Mouse (Mus musculus) layer of hippocampus, adult 11-12 months (tissue): Measurements from ENCODE around the gene Rrh.

Experiments used
- DNase-seq: peaks from one replicate; pipeline ENCODE4 v3.0.0; 2022; ENCODE audit warnings: low spot score

Rrh gene

DNA sequence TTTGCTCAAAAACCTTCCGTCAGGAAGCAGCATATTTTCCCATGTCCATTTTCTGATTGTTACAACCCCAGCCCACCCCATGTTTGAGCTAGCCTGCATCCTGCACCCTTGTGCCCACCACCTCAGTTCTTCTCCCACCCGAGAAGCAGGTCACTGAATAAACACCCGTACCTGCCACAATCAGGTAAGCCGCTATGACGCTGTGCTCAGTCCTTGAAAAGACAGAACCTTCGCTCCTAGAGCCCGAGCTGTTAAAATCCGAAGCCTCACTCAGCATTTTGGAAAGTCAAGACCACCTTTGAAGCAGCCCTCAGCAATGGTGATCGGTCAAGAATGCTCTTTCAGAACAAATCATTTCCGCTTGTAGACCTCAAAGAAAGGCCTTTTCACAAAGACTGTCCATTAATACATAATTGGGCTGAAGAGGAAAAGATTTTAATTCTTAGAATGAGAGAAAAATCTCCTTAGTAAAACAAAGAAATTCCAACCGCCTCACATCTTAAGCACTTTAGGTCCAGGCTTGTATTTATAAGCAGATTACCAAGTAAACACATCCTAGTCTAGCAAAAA lies at the start of gene Rrh:
Gene Rrh, minus strand, starts transcription at position 382 of the 570 bp plus-strand sequence.
- DNase-seq: no peak

DNA sequence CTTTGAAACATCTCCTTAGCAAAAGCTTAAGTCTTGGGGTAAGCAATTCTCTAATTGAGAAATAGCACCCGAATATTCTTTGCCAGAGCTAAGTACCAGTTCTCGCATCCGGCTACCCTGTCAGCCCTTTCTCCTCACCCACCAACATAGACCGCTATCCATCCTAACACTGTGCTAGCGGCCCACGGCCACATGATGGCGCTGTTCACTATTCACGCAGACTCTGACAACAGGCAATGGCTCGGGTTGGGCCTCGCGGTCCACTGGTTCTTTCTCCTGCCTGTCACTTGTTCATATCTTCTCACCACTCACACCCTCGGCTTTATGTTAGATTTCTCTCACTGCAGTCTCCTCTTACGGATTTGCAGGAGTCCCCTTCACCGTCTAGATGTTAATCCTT lies 41.3 kb upstream of the Rrh start:
- DNase-seq: peak; percentile 53

DNA sequence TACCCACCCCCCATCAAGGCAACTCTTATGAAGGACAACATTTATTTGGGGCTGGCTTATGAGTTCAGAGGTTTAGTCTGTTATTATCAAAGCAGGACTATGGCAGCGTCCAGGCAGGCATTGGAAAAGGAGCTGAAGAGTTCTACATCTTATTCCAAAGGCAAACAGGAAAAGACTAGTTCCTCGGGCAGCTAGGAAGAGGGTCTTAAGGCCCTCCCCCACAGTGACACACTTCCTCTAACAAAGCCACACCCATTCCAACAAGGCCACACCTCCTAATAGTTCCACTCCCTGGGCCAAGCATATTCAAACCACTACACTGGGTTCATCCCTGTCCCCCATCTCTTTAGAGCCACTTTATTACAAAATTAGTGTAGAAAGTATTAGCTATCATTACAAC lies 40.2 kb upstream of the Rrh start:
- DNase-seq: no peak

DNA sequence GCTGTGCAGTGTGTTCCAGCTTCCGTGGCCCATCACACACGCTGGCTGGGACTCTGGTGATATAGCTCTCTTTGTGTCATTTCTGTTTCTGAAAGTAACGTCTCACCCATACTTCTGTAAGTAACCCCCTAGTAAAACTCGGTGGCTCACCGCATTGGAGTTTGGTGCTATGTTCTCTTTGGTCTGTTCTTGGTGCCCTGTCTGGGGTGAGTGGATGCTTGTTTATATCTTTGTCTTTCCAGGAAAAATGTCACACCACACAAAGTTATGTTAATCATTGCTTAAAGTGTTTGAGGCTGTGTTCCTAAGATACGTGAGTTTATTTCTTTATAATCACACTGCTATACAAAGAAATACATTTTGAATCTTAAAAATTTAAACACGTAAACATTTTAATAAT lies 24.5 kb upstream of the Rrh start:
- no peak for DNase-seq

DNA sequence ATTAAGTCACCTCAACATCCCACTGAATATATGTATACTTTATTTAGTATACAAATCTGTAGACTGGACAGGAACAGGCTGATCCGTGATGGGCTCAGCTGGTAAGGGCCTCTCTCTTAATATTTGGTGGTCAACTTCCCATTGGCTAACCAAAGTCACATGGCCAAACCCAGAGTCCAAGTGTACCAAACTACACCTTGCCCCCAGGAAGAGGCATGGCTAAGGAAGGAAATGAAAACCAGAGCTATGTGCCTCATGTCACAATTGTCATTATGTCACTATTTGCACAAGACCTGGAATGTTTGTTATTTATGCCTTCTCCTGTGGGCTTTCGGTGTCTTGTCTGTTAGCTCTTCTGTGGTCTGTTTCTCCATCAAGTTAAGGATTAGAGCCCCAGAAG lies 23.5 kb upstream of the Rrh start:
- no peak for DNase-seq

DNA sequence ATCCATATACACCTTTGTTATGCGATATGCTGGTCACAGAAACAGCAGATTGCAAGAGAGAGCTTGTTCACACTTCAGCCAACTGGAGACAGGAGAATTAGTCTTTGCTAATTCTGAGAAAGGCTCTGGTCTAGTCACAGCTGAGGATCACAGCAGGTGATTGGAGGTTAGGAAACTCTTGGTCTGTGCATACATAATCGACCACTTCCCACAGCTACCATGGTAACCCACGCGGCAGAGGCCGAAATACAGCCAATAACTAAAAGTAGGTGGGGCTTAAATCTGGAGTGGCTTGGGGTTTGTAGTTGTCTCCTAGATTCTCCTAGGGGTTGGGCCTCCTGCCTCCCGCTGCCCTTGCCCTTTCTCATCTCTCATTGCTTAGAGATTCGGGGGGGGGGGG lies 15.6 kb upstream of the Rrh start:
- DNase-seq: no peak

- DNase-seq: no peak
These were observed 14.6 kb upstream of the Rrh start for GRCm38 (mm10) chr3:129836965-129837364.

DNA sequence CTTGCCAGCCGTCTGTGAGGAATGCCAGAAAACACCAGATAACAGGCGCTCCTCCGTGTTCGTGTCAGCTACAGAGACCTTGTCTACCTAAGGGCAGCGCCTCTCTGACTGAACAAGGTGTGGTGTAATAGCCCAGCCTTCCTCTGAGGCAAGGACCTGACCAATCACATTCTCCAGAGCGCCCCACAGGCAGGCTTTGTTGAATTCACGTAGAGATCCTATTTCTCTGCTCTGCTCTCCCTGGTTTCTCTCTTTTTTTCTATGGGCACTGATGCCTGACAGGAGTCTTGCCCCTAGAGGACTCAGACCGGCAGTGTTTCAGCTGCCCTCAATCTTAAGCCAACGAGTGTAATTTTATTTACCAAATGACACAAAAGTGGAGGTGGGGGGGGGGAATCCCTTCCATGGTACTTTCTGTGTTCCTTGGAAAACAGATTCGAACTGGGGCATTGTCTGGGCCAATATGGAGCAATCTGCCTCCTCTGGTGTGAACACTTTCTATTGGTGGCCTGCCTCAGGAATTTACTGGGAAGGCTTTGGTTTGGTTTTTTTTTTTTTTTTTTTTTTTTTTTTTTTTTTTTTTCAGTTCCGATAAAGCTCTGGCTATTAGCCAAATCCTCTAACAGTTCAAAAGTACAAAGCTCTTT lies 13.8 kb upstream of the Rrh start:
- DNase-seq: no peak

DNA sequence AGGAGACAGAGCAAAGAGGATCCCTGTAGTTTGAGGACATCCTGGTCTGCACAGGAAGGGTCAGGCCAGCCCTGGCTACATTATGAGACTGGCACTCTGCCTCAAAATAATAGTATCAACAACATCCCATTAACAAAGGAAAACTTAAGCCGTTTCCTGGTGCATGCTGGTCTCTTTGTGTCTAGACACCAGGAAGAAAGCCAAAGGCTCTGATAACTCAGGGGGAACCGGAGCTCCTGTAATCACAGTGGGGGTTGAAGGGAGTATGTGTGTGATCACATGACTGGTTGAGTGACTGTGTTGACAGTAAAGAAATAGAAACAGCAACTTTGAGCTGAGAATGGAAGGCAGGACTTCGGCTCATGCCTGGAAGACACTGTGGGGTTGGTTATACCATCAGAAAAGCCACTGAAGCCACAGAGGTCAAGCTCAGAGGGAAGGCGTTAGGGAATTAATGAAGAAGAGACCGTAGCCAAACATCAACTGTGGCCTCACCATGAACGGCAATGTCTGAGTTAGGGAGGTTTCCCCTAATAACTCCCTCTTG lies 13.1 kb upstream of the Rrh start, which contains the start of gene Cfi:
Gene Cfi, plus strand, starts transcription at position 497 of the 547 bp plus-strand sequence.
- DNase-seq: no peak

DNA sequence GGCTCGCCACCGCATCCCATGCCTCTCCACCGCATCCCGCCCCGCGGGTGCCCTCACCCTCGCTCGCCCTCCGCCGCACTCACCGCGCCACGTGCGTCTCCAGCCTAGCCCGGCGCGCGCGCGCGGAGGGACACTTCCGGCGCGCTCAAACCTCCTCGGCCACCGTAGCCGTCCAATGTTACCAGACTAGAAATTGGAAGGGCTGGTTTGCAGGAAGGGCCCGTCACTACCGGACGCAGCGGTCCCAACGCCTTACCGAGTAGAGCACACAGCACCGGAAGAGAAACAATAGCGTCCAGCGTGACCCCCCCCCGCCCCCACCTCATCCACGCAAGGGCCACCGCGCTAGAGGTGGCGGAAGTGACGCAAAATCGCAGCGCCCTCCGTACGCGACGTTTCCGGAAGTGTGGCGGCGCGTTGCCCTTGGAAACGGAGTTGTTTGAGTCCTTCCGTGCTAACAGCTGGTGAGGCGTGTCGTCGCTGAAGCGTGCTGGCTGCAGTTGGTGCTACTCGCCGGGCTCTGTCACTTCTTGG lies 8.7 kb upstream of the Rrh start, which contains the start of gene Gar1:
Gene Gar1, minus strand, starts transcription at position 362 of the 534 bp plus-strand sequence.
- DNase-seq: peak; percentile 97

DNA sequence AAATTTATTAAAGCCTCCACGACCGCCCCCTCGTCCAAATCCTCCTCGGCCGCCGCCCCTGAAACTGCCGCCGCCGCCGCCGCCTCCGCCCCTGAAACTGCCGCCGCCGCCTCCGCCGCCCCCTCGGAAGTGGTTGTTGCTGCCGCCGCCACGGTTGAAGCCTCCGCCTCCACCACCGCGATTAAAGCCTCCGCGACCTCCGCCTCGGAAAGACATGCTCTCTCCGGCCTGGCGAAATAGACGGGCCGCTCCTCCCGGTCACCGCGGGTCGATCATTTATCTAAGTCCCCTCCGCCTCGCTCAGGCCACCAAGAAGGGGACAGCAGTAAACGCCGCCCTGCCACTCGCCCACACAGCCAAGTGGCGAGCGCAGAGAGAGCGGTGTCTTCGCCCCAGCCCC lies 8.2 kb upstream of the Rrh start:
- DNase-seq: peak; percentile 12

GRCm38 (mm10) chr3:129827691-129828090 lies 5.3 kb upstream of the Rrh start:
- no peak for DNase-seq

DNA sequence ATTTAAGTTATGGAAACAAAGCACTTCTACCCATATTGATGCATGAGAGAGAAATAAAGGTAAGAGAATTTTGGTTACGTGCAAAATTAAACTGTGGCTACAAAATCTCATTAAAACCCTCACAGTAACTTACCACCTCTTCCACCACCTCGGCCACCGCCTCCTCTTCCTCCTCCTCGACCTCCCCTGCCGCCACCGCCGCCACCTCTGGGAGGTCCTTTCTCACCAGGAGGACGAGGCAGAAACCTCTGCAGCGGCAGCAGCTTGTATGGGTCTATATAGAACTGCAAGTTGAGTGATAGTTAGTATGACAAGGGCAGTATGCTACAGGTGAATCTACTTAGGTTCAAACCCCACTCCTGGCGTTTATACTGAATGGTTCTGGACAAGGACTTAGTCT lies 4.3 kb upstream of the Rrh start:
- DNase-seq: no peak

DNA sequence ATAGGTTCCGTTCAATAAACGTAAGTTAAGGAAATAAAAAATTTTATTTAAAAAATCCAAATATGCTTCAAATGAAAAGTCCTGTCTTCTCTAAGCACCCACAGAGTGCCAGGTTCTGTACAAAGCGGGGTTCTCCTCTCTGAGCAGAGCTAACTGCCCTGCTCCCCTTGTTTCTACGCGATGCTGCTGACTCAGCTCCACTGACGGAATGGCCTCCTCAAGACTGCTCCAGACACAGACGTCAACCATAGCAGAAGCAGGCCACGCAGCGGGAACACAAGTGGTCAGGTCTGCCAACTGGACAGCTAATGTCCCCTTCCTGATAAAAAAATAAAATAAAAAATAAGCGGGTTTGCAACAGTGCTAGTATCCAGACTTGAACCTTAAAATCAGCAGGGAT lies 2.5 kb upstream of the Rrh start:
- no peak for DNase-seq

GRCm38 (mm10) chr3:129824146-129824545 lies 1.8 kb upstream of the Rrh start:
- no peak for DNase-seq

DNA sequence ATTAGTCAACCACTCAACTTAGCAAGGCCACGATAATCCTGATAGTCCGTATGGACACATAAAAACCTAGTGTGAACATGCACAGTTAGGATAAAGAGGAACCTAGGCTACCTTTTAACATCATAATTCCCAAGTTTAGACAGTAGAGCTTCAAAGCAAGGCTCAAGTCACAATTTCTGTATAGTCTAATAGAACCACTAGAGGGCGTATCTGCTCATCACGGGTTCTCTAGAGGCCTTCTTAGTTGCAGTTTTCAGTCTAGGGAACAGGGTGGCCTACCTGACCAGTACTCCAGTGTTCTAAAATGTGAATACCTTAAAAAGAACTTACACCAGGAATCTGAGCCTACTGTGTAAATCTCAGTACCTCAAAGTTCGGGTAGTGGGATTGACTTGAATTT lies 906 bp upstream of the Rrh start:
- DNase-seq: peak; percentile 13

GRCm38 (mm10) chr3:129821736-129822135 lies 651 bp downstream of the Rrh start:
- DNase-seq: no peak

DNA sequence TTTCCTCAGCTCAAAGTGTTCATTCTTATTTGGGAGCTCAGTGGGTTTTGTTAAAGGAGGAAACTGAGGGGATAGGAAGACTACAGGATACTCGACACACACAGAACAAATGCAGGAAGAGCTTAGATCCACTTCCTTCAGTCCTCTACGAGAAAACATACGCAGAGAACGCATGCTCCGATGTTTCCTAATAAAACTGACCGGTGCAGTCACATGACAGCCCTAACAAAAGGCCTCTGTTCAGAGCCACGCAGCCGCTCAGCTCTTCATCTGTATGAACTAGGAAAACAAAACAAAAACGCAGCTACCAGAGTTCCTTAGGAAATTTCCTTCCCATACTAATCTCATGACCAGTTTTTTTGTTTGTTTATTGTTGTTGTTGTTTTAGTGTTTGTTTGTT lies 1.5 kb downstream of the Rrh start:
- DNase-seq: no peak

DNA sequence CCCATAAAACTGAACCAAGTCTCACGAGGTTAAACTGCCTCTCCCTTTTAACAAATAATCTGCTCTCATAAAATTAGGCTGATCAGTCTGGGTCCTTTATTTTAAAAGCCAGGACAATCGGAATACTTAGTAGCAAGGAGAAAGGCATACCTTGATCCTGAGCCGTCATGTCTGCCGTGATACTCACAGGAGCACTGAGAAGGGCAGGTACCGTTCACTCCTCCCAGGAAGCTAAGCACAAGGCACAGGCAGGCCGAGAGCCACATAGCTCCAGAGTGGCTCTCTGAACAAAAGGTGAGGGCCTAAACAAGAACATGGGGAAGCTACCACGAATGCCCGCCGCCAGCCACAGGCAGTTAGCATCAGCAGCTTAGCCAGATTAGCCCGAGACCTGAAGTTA lies 18.6 kb downstream of the Rrh start, which contains the start of gene Lrit3:
Gene Lrit3, minus strand, starts transcription at position 266 of the 400 bp plus-strand sequence.
- no peak for DNase-seq

GRCm38 (mm10) chr3:129799011-129799410 lies 23.4 kb downstream of the Rrh start:
- DNase-seq: no peak

GRCm38 (mm10) chr3:129798551-129798950 lies 23.8 kb downstream of the Rrh start:
- DNase-seq: no peak

- DNase-seq: no peak
These were observed 25.0 kb downstream of the Rrh start for GRCm38 (mm10) chr3:129797341-129797740.

GRCm38 (mm10) chr3:129793801-129794200 lies 28.6 kb downstream of the Rrh start:
- no peak for DNase-seq
